Mouse (Mus musculus) CH12.LX (cell line): Measurements from ENCODE around the gene Ablim1. TPM values are rescaled to one million over a fixed set of nuclear protein-coding genes. Genes with fewer than 3 reads are reported as not detected.

ENCODE experiments used
- DNase-seq: peaks from one replicate; pipeline ENCODE4 v3.0.0-alpha.2; 2013; ENCODE audit errors: extremely low read depth
- H3K27ac ChIP-seq: 2 replicates; pipeline ENCODE4 v1.5.1; 2012; ENCODE audit warnings: low read depth, mild to moderate bottlenecking, control low read depth, moderate library complexity; ENCODE audit not compliant: insufficient read depth
- H3K27me3 ChIP-seq: replicated peaks from 2 replicates; pipeline ENCODE3; 2012; ENCODE audit warnings: inconsistent platforms
- H3K36me3 ChIP-seq, 2 experiments: replicated peaks in 1 of 2; 2 replicates each; pipeline versions ENCODE3 to v1.6.1; 2012; ENCODE audit warnings: inconsistent platforms in 1 of 2, low read length in 1 of 2, mild to moderate bottlenecking in 1 of 2, mixed read lengths in 1 of 2, moderate library complexity in 1 of 2; ENCODE audit not compliant: control insufficient read depth in 1 of 2, insufficient read depth in 1 of 2
- H3K4me1 ChIP-seq, 2 experiments: 2 replicates each; pipeline ENCODE4 v1.6.1; 2012; ENCODE audit warnings: inconsistent platforms in 1 of 2, moderate library complexity in 1 of 2; ENCODE audit not compliant: insufficient read depth in 2 of 2, control insufficient read depth in 1 of 2
- H3K4me2 ChIP-seq: 2 replicates; pipeline ENCODE4 v1.6.1; 2012; ENCODE audit warnings: low read depth, mild to moderate bottlenecking, control low read depth; ENCODE audit not compliant: poor library complexity, insufficient read depth, severe bottlenecking
- H3K4me3 ChIP-seq, 3 experiments: fragments of 150-350 bp in 1 of 3; sonication (generic) in 1 of 3; replicated peaks in 1 of 3; 2 replicates each; pipeline versions ENCODE3 to v1.5.1; 2011 to 2012; ENCODE audit warnings: low read depth in 2 of 3, low read length in 2 of 3, mild to moderate bottlenecking in 2 of 3, moderate library complexity in 2 of 3, control low read depth in 1 of 3, improper control_type of control experiment in 1 of 3, inconsistent platforms in 1 of 3, mixed read lengths in 1 of 3; ENCODE audit not compliant: poor library complexity in 1 of 3
- H3K79me2 ChIP-seq: replicated peaks from 2 replicates; pipeline ENCODE4 v1.6.1; 2012; ENCODE audit warnings: mild to moderate bottlenecking, moderate library complexity; ENCODE audit not compliant: control insufficient read depth, poor library complexity, insufficient read depth, severe bottlenecking; ENCODE audit errors: extremely low read depth
- H3K9ac ChIP-seq: 2 replicates; pipeline ENCODE4 v1.6.1; 2012; ENCODE audit warnings: low read depth, mild to moderate bottlenecking, control low read depth, moderate library complexity; ENCODE audit not compliant: insufficient read depth
- H3K9me3 ChIP-seq: replicated peaks from 2 replicates; pipeline ENCODE3; 2012; ENCODE audit warnings: low read length, inconsistent platforms, mixed read lengths
- BHLHE40 ChIP-seq: IDR thresholded peaks from 2 replicates; pipeline ENCODE4 v1.6.1; 2011; ENCODE audit warnings: mild to moderate bottlenecking, low read depth, low read length, improper control_type of control experiment
- CHD1 ChIP-seq: IDR thresholded peaks from 2 replicates; pipeline ENCODE4 v1.6.1; 2012; ENCODE audit warnings: low read depth, low read length, improper control_type of control experiment, inconsistent platforms
- CTCF ChIP-seq, 2 experiments: IDR thresholded peaks in 1 of 2; conservative IDR thresholded peaks in 1 of 2; 2 replicates each; pipeline ENCODE4 v1.5.1; 2011 to 2012; ENCODE audit warnings: low read depth in 2 of 2, low read length in 2 of 2, improper control_type of control experiment in 1 of 2, inconsistent platforms in 1 of 2, mild to moderate bottlenecking in 1 of 2, moderate library complexity in 1 of 2
- ELF1 ChIP-seq: IDR thresholded peaks from 2 replicates; pipeline ENCODE4 v1.6.1; 2014; ENCODE audit warnings: low read depth, mild to moderate bottlenecking, inconsistent platforms, low read length, improper control_type of control experiment
- EP300 ChIP-seq: IDR thresholded peaks from 2 replicates; pipeline ENCODE4 v1.6.1; 2011; ENCODE audit warnings: low read length, improper control_type of control experiment
- JUN ChIP-seq: IDR thresholded peaks from 2 replicates; pipeline ENCODE4 v1.6.1; 2011; ENCODE audit warnings: low read depth, mild to moderate bottlenecking, low read length, improper control_type of control experiment, moderate library complexity; ENCODE audit not compliant: insufficient read depth
- JUND ChIP-seq: conservative IDR thresholded peaks from 2 replicates; pipeline ENCODE4 v1.6.1; 2011; ENCODE audit warnings: low read depth, low read length, improper control_type of control experiment
- MAZ ChIP-seq: IDR thresholded peaks from 2 replicates; pipeline ENCODE4 v1.6.1; 2012; ENCODE audit warnings: low read depth, mild to moderate bottlenecking, inconsistent platforms, low read length, improper control_type of control experiment, moderate library complexity
- MEF2A ChIP-seq: IDR thresholded peaks from 2 replicates; pipeline ENCODE4 v1.6.1; 2014; ENCODE audit warnings: low read depth, mild to moderate bottlenecking, inconsistent platforms, low read length, improper control_type of control experiment, borderline replicate concordance
- MXI1 ChIP-seq: IDR thresholded peaks from 2 replicates; pipeline ENCODE4 v1.6.1; 2011; ENCODE audit warnings: mild to moderate bottlenecking, low read depth, low read length, improper control_type of control experiment
- NELFE ChIP-seq: IDR thresholded peaks from 2 replicates; pipeline ENCODE4 v1.6.1; 2011; ENCODE audit warnings: low read depth, low read length, improper control_type of control experiment
- NRF1 ChIP-seq: IDR thresholded peaks from 2 replicates; pipeline ENCODE4 v1.6.1; 2014; ENCODE audit warnings: low read depth, mild to moderate bottlenecking, inconsistent platforms, low read length, improper control_type of control experiment, moderate library complexity
- PAX5 ChIP-seq: IDR thresholded peaks from 2 replicates; pipeline ENCODE4 v1.6.1; 2012; ENCODE audit warnings: low read length, inconsistent platforms, mixed read lengths
- POLR2A ChIP-seq: IDR thresholded peaks from 2 replicates; pipeline ENCODE4 v1.6.1; 2011; ENCODE audit warnings: low read depth, mild to moderate bottlenecking, improper control_type of control experiment, low read length
- POLR2AphosphoS2 ChIP-seq: IDR thresholded peaks from 2 replicates; pipeline ENCODE4 v1.6.1; 2011; ENCODE audit warnings: low read depth, low read length, improper control_type of control experiment
- RCOR1 ChIP-seq: conservative IDR thresholded peaks from 2 replicates; pipeline ENCODE4 v1.6.1; 2012; ENCODE audit warnings: low read depth, mild to moderate bottlenecking, inconsistent platforms, low read length, improper control_type of control experiment
- SMC3 ChIP-seq: IDR thresholded peaks from 2 replicates; pipeline ENCODE4 v1.6.1; 2011; ENCODE audit warnings: low read depth, low read length, improper control_type of control experiment
- TCF12 ChIP-seq: IDR thresholded peaks from 2 replicates; pipeline ENCODE4 v1.6.1; 2014; ENCODE audit warnings: low read depth, mild to moderate bottlenecking, inconsistent platforms, low read length, improper control_type of control experiment
- ZKSCAN1 ChIP-seq: IDR thresholded peaks from 2 replicates; pipeline ENCODE4 v1.6.1; 2012; ENCODE audit warnings: low read depth, inconsistent platforms, low read length, improper control_type of control experiment, borderline replicate concordance
- ZMIZ1 ChIP-seq: IDR thresholded peaks from 2 replicates; pipeline ENCODE4 v1.6.1; 2012; ENCODE audit warnings: low read depth, mild to moderate bottlenecking, inconsistent platforms, low read length, improper control_type of control experiment
- ZNF384 ChIP-seq: IDR thresholded peaks from 2 replicates; pipeline ENCODE4 v1.6.1; 2012; ENCODE audit warnings: low read depth, low read length, improper control_type of control experiment, inconsistent platforms
- dilution Hi-C: fragments of 300-500 bp; cut with MboI; formaldehyde crosslinking; loops from 2 replicates; pipeline ENCODE4 v1.14.3; 2020; ENCODE audit warnings: low sequenced_read_pairs; ENCODE audit not compliant: extremely low pct_unique_long_range_greater_than_20kb, extremely low pct_ligation_motif_present
- in situ Hi-C: fragments of 300-500 bp; cut with MboI; formaldehyde crosslinking; loops from 3 replicates; pipeline ENCODE4 v1.14.3; 2019; ENCODE audit warnings: low sequenced_read_pairs, low pct_ligation_motif_present, low pct_unique_long_range_greater_than_20kb, mixed read lengths
- polyA plus RNA-seq: library from polyadenylated mRNA; unstranded; fragments of >175 nt; gene quantifications from 2 replicates; pipeline ENCODE4 v1.2.1, GENCODE M21; 2012; ENCODE audit warnings: low read depth; ENCODE audit not compliant: insufficient read length
- total RNA-seq, 2 experiments: library from RNA; depleted of rRNA; stranded (reverse); fragments of 300-350 nt in 1 of 2; fragments of >200 nt in 1 of 2; gene quantifications; 2 replicates each; pipeline ENCODE4 v1.2.3; 2012 to 2014

Ablim1 gene
- total and polyA plus RNA-seq, 3 experiments = 0.85 to 2.4 (median 2.0) TPM

DNA sequence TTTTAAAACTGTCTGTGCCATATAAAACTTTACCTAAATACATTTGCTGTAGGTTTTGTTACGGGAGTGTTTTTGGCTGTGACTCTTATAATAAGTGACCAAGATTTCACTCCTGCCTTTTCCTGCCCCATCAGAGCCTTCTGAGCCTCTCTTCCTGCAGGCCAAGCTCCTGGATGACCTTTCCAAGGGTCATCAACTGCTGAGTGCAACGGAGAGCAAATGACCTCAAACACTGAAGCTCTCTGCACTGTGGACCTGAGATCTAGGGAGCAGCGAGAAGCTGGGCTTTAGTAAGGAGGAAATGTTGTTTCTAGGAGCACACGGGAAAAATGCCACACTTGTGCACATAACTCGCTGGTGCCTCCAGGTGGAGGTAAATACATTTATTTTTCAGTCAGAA is 199.0 kb downstream of the Ablim1 start:
- in situ Hi-C loops = no loop called here
- Histone ChIP-seq H3K9me3 (peaks cover 2% of the 10 kb centered on the region), H3K27me3 (no peaks in the 10 kb centered on the region), H3K79me2 (no peaks in the 10 kb centered on the region), H3K4me2 (no peak overlapping the region), H3K27ac (no peak overlapping the region), H3K4me3 (no peak overlapping the region), H3K4me1 (peaks cover 14 to 64% of the 10 kb centered on the region in 2 experiments), H3K36me3 (no peaks in the 10 kb centered on the region), H3K9ac (no peak overlapping the region)
- dilution Hi-C loops = no loop called here
- DNase-seq = no peak
- TF ChIP-seq CTCF (conservative IDR thresholded peaks at IDR 0.05 in 1 of 2, IDR thresholded peaks at IDR 0.05 in 1 of 2; ENCODE audit: low read depth in 2 of 2, low read length in 2 of 2) = peak in 1 of 2 experiments; percentile 12; a peak in 2 of 4 replicates
- no peak for TF ChIP-seq JUN

DNA sequence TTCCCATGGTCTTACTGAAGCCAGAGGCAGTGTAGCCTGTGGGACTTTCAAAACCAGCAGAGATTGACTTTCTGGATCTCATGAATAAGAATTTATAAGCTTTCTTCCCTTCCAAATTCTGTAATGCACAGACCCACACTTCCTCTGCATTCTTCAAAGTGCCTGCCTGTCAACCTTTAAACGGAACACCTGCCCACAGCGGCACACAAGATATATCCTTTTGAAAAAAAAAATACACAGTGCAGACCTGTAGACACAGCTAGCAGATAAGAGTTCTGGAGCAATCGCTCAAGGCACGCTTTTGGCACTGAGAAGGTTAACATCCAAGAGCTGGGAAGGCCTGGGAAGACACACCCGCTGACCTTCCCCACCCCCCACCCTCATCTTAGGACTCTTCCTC is 199.8 kb downstream of the Ablim1 start:
- Histone ChIP-seq H3K9ac (no peak overlapping the region), H3K4me2 (no peak overlapping the region), H3K4me3 (no peak overlapping the region), H3K27me3 (no peaks in the 10 kb centered on the region), H3K4me1 (peaks cover 14 to 60% of the 10 kb centered on the region in 2 experiments), H3K36me3 (no peaks in the 10 kb centered on the region), H3K27ac (no peak overlapping the region), H3K79me2 (no peaks in the 10 kb centered on the region), H3K9me3 (peaks cover 2% of the 10 kb centered on the region)
- dilution Hi-C loops (no loop called here), in situ Hi-C loops (no loop called here)
- DNase-seq = no peak
- no peak for TF ChIP-seq TCF12

DNA sequence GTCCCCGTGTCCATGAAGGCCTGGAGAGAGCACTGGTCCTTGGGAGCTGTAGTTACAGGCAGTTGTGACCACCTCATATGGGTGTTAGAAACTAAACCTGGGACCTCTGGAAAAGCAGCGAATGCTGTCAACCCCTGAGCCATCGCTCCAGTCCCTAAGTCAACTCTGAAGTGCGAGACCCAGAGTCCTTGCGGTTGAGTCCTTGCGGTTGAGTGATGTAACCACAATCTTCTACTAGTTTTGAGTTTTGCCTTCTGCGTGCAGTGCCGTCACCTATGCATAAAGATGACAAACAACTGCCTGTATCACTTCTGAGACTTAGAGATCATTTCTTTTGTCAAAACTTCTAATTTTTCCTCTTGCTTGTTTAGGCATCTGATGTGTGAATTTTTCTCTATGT is 200.7 kb downstream of the Ablim1 start:
- dilution Hi-C loops = no loop called here
- H3K27ac ChIP-seq = no peak overlapping the region
- H3K4me3 ChIP-seq = no peak overlapping the region

More for the DNA sequence above, 200.7 kb downstream of the Ablim1 start:
- Histone ChIP-seq H3K36me3 (no peaks in the 10 kb centered on the region), H3K9me3 (peaks cover 2% of the 10 kb centered on the region), H3K4me1 (peaks cover 11 to 50% of the 10 kb centered on the region in 2 experiments), H3K79me2 (no peaks in the 10 kb centered on the region), H3K27me3 (no peaks in the 10 kb centered on the region), H3K4me2 (no peak overlapping the region), H3K9ac (no peak overlapping the region)
- TF ChIP-seq RCOR1 = no peak
- TF ChIP-seq PAX5 = no peak
- TF ChIP-seq BHLHE40 = no peak
- no peak for TF ChIP-seq NRF1
- no peak for TF ChIP-seq MEF2A
- no peak for TF ChIP-seq POLR2AphosphoS2
- no peak for TF ChIP-seq CHD1
- no peak for TF ChIP-seq JUND
- no peak for TF ChIP-seq NELFE
- TF ChIP-seq ZKSCAN1 = no peak
- no peak for TF ChIP-seq MXI1
- no peak for TF ChIP-seq CTCF (conservative IDR thresholded peaks at IDR 0.05 in 1 of 2, IDR thresholded peaks at IDR 0.05 in 1 of 2; ENCODE audit: low read depth in 2 of 2, low read length in 2 of 2)
- TF ChIP-seq SMC3 = no peak
- no peak for TF ChIP-seq ZNF384
- no peak for TF ChIP-seq EP300
- TF ChIP-seq ELF1 = no peak
- no peak for TF ChIP-seq ZMIZ1
- no peak for TF ChIP-seq MAZ
- TF ChIP-seq POLR2A = no peak
- in situ Hi-C loops = no loop called here
- DNase-seq = no peak
